Mouse (Mus musculus) G1E (cell line): ENCODE data around the gene Abcb4.

Source experiments
- CTCF ChIP-seq: IDR thresholded peaks from 2 replicates; pipeline ENCODE4 v1.5.1; 2012; ENCODE audit warnings: low read depth, low read length, inconsistent platforms, mixed read lengths
- GATA1 ChIP-seq: IDR thresholded peaks from 2 replicates; pipeline ENCODE4 v1.6.1; 2012; ENCODE audit warnings: borderline replicate concordance, low read length, inconsistent platforms, mixed read lengths
- GATA2 ChIP-seq: IDR thresholded peaks from 2 replicates; pipeline ENCODE4 v1.6.1; 2012; ENCODE audit warnings: low read depth, low read length, inconsistent platforms, borderline replicate concordance
- POLR2AphosphoS5 ChIP-seq: IDR thresholded peaks from 2 replicates; pipeline ENCODE4 v1.6.1; 2012; ENCODE audit warnings: low read depth, low read length, inconsistent platforms; ENCODE audit not compliant: insufficient replicate concordance
- TAL1 ChIP-seq: conservative IDR thresholded peaks from 2 replicates; pipeline ENCODE4 v1.6.1; 2012; ENCODE audit warnings: low read depth, low read length, inconsistent platforms, mixed read lengths

GRCm38 (mm10) chr5:8877086-8877485 lies 16.4 kb upstream of the Abcb4 start:
- TF ChIP-seq CTCF = no peak
- no peak for TF ChIP-seq POLR2AphosphoS5
- TF ChIP-seq TAL1 = no peak
- TF ChIP-seq GATA1 = no peak
- TF ChIP-seq GATA2 = no peak
